Mouse (Mus musculus): ENCODE data around the gene 1700037H04Rik. TPM values are rescaled to one million over a fixed set of nuclear protein-coding genes. Genes with fewer than 3 reads are reported as not detected.

Gene 1700037H04Rik
- polyA plus RNA-seq, 1 experiment, result 76.4 TPM

DNA sequence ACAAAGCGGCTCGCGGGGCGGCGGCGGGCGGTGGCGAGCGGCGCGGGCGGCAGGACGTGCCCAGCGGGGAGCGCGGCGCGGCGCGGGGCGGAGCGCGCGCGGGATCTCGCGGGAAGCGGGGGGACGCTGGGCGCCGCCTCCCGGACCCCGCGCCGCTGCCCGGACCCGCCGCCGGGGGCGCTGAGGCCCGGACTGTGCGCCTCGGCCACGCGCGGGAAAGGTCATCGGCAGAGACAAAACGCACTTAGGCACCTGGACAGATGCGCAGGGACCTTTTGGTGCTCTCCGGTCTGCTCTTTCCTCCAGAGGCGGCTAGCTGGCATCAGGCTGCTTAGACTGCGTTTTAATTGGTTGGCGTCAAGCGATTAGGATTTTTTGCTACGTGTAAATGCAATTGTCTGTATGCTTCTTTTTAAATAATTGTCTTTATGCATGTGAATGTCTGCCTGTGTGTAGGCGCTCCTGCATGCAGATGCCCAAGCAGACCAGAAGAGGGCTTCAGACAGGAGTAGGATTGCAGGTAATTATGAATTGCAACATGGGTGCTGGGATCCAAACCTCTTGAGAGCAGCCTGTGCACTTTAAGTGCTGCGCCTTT is 20.2 kb upstream of the 1700037H04Rik start, which contains the start of gene Cenpb:
Gene Cenpb (minus strand): TSS at position 78 of the 598 bp plus-strand sequence.
- peak; percentile 22; the same call in 1 of the 2 replicates for TF ChIP-seq POLR2A (IDR thresholded peaks at IDR 0.05; ENCODE audit: borderline replicate concordance, extremely low read depth, low read depth, low read length)
- peak; percentile 32 for TF ChIP-seq CTCF (IDR thresholded peaks at IDR 0.05; ENCODE audit: insufficient read depth, low read length)
- Histone ChIP-seq H3K4me1 (ENCODE audit: control insufficient read depth, insufficient read depth, low read length) (peaks cover 23% of the 10 kb centered on the region), H3K4me3 (replicated peaks; ENCODE audit: extremely low read depth, low read depth, low read length) (peak within 1 kb of the TSS; percentile 89)
- peak; percentile 83 for DNase-seq
- 7% methylated on average over 57 of the region's 57 CpGs for WGBS

DNA sequence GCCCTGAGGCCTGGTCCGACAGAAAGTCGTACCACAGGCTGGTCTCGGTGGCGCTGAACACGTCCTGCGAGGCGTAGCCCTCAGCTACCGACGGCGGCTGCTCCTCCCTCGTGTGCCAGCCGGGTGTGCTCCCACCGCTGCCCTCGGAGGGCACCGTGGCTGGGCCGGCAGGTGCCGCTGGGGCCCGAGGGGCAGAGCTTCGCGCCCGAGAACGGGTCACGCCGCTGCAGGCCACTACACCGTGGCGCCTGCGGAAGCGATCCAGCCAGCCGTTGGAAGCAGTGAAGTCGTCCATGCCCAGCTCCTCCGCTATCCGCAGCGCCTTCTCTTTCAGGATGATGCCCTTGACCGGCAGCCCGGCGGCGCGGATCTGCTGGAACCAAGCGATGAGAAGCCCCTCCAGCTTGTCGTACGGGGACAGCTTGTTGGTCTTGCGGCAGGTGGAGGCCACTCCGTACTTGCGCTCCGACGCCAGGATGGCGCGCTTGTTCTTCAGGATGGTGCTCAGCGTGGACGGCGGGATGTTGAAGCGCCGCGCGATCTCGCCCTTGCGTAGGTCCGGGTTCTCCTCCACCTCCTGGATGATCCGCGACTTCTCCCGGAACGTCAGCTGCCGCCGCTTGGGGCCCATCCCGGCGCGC is 19.5 kb upstream of the 1700037H04Rik start:
- peak; percentile 73 for DNase-seq
- H3K4me1 ChIP-seq (ENCODE audit: control insufficient read depth, insufficient read depth, low read length), result peaks cover 26% of the 10 kb centered on the region
- TF ChIP-seq CTCF (IDR thresholded peaks at IDR 0.05; ENCODE audit: insufficient read depth, low read length), result no peak
- TF ChIP-seq POLR2A (IDR thresholded peaks at IDR 0.05; ENCODE audit: borderline replicate concordance, extremely low read depth, low read depth, low read length), result peak; percentile 25; the same call in 1 of the 2 replicates
- WGBS, result under 1% methylated on average over 61 of the region's 67 CpGs
- peak overlapping the region; percentile 89 for H3K4me3 ChIP-seq (replicated peaks; ENCODE audit: extremely low read depth, low read depth, low read length)

DNA sequence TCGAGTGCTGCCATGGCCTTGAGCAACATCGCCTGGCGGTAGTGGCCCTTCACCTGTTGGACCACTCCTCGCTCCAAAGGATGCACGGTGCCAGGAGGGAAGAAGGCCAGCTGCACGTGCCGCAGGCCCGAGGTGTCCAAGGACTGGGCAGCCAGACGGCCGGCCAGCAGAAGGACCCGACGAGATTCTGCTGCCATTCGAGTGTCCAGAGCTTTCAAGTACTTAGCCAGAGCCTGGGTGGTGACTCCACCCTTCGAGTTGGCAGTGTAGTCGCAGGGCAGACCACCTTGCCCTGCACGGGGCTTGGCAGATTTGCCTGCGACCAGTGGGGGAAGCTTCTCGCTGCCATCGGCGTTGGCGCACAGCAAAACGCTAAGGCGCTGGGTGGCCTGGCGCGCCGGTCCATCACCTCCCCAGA is 19.0 kb upstream of the 1700037H04Rik start:
- DNase-seq, result peak; percentile 49
- TF ChIP-seq CTCF (IDR thresholded peaks at IDR 0.05; ENCODE audit: insufficient read depth, low read length) (no peak), POLR2A (IDR thresholded peaks at IDR 0.05; ENCODE audit: borderline replicate concordance, extremely low read depth, low read depth, low read length) (no peak)
- 14% methylated on average over 26 of the region's 26 CpGs for WGBS
- peaks cover 26% of the 10 kb centered on the region for H3K4me1 ChIP-seq (ENCODE audit: control insufficient read depth, insufficient read depth, low read length)
- H3K4me3 ChIP-seq (replicated peaks; ENCODE audit: extremely low read depth, low read depth, low read length), result peak overlapping the region; percentile 89

- Histone ChIP-seq H3K4me3 (replicated peaks; ENCODE audit: extremely low read depth, low read depth, low read length) (peak overlapping the region; percentile 35), H3K4me1 (ENCODE audit: control insufficient read depth, insufficient read depth, low read length) (peaks cover 26% of the 10 kb centered on the region)
- TF ChIP-seq POLR2A (IDR thresholded peaks at IDR 0.05; ENCODE audit: borderline replicate concordance, extremely low read depth, low read depth, low read length), result no peak
- no peak for TF ChIP-seq CTCF (IDR thresholded peaks at IDR 0.05; ENCODE audit: insufficient read depth, low read length)
- DNase-seq, result no peak
- 53% methylated on average over 9 of the region's 9 CpGs for WGBS
Observed at GRCm38 (mm10) chr2:131177932-131178331, 18.1 kb upstream of the 1700037H04Rik start.

DNA sequence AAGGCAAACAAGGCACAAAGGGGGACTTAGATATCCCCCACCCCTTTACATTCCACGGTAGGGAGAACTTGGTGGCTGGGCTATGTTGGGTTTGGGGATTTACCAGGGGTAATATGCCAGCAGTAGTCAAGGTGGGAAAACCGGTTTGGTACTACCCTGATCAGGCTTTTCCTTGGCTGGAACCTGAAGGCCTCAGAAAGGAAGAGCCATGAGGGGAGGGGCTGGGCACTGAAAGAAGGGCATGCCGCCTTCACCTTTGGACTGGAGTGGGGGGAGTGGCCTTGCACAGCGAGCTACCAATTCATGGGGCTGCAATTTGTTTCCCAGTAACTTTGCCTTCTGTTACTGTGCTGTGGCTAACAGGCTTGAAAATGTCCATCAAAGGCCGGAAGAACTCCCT is 16.6 kb upstream of the 1700037H04Rik start:
- 51% methylated on average over 5 of the region's 5 CpGs for WGBS
- TF ChIP-seq CTCF (IDR thresholded peaks at IDR 0.05; ENCODE audit: insufficient read depth, low read length), result no peak
- no peak for TF ChIP-seq POLR2A (IDR thresholded peaks at IDR 0.05; ENCODE audit: borderline replicate concordance, extremely low read depth, low read depth, low read length)
- peak; percentile 43 for DNase-seq
- Histone ChIP-seq H3K4me1 (ENCODE audit: control insufficient read depth, insufficient read depth, low read length) (peaks cover 26% of the 10 kb centered on the region), H3K4me3 (replicated peaks; ENCODE audit: extremely low read depth, low read depth, low read length) (no peak overlapping the region)

- TF ChIP-seq POLR2A (IDR thresholded peaks at IDR 0.05; ENCODE audit: borderline replicate concordance, extremely low read depth, low read depth, low read length), result no peak
- TF ChIP-seq CTCF (IDR thresholded peaks at IDR 0.05; ENCODE audit: insufficient read depth, low read length), result no peak
- Histone ChIP-seq H3K4me3 (replicated peaks; ENCODE audit: extremely low read depth, low read depth, low read length) (no peak overlapping the region), H3K4me1 (ENCODE audit: control insufficient read depth, insufficient read depth, low read length) (peaks cover 26% of the 10 kb centered on the region)
- 69% methylated on average over 1 of the region's 1 CpGs for WGBS
- DNase-seq, result no peak
Observed at GRCm38 (mm10) chr2:131175945-131176309, 16.0 kb upstream of the 1700037H04Rik start.

DNA sequence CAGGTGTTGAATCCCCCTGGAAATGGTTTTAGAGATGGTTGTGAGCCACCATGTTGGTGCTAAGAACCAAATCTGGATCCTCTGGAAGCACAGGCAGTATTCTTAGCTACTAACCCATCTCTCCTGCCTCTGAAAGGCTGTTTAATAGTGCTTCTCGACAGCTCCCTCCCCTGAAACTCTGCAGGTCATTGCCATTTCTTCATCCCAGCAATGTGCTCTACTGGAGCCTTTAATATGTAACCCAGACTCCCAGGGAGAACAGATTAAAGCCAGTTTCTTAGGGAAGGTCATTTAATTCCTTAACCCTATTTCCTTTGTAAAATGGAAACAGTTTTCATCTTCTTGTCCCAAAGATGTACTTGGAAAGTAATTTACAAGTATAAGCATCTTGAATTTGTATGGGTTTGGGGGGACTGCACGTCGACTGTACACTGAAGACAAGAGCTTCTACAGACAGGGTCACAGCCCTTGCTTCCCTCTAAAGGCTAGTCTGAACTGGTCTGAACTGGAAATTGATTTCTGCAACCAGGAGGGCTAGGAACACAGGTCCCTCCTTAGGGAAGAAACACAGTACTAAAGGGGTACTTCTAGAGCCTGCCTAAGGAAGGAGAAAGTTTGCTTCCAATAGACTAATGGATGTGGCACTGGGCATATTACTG is 15.5 kb upstream of the 1700037H04Rik start:
- no peak for DNase-seq
- WGBS, result 65% methylated on average over 3 of the region's 3 CpGs
- TF ChIP-seq CTCF (IDR thresholded peaks at IDR 0.05; ENCODE audit: insufficient read depth, low read length) (no peak), POLR2A (IDR thresholded peaks at IDR 0.05; ENCODE audit: borderline replicate concordance, extremely low read depth, low read depth, low read length) (no peak)
- H3K4me1 ChIP-seq (ENCODE audit: control insufficient read depth, insufficient read depth, low read length), result peaks cover 26% of the 10 kb centered on the region
- H3K4me3 ChIP-seq (replicated peaks; ENCODE audit: extremely low read depth, low read depth, low read length), result no peak overlapping the region

GRCm38 (mm10) chr2:131174700-131175099 is 14.8 kb upstream of the 1700037H04Rik start:
- Histone ChIP-seq H3K4me3 (replicated peaks; ENCODE audit: extremely low read depth, low read depth, low read length) (peak overlapping the region; percentile 43), H3K4me1 (ENCODE audit: control insufficient read depth, insufficient read depth, low read length) (peaks cover 22% of the 10 kb centered on the region)
- TF ChIP-seq POLR2A (IDR thresholded peaks at IDR 0.05; ENCODE audit: borderline replicate concordance, extremely low read depth, low read depth, low read length) (no peak), CTCF (IDR thresholded peaks at IDR 0.05; ENCODE audit: insufficient read depth, low read length) (no peak)
- WGBS, result 5% methylated on average over 11 of the region's 11 CpGs
- DNase-seq, result peak; percentile 48

- no peak for DNase-seq
- H3K4me3 ChIP-seq (replicated peaks; ENCODE audit: extremely low read depth, low read depth, low read length), result no peak overlapping the region
Observed at GRCm38 (mm10) chr2:131172322-131172721, 12.4 kb upstream of the 1700037H04Rik start.

More at GRCm38 (mm10) chr2:131172322-131172721, 12.4 kb upstream of the 1700037H04Rik start:
- WGBS, result 77% methylated on average over 9 of the region's 9 CpGs
- TF ChIP-seq POLR2A (IDR thresholded peaks at IDR 0.05; ENCODE audit: borderline replicate concordance, extremely low read depth, low read depth, low read length) (no peak), CTCF (IDR thresholded peaks at IDR 0.05; ENCODE audit: insufficient read depth, low read length) (no peak)
- H3K4me1 ChIP-seq (ENCODE audit: control insufficient read depth, insufficient read depth, low read length), result peaks cover 8% of the 10 kb centered on the region

All from lung, adult 2 months (tissue).